Mouse (Mus musculus): Measurements from ENCODE around the gene Nifk.

DNA sequence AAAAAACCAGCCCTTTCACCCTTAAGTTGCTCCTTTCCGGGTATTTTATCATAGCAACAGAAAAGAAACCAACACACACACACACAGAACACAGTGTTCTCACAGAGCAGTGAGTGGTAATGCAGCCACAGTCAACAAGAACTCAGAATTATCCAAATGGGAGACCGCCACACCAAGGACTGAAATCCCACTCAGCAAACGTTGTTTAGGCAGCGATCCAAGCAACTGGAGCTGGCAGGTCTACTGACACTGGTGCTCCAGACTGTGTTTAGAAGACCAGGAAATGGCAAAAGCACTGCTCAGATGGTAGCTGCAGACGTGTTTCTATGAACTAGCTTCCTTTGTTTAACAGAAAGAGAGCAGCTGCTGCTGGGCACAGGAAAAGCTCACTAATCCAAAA is 26.8 kb upstream of the Nifk start:
- TF ChIP-seq CTCF (IDR thresholded peaks at IDR 0.05; ENCODE audit: extremely low read depth, insufficient read depth, insufficient read length, insufficient replicate concordance) (no peak), POLR2A (IDR thresholded peaks at IDR 0.05; ENCODE audit: low read depth, low read length) (no peak)

Data from spleen, adult 2 months (tissue).